Comparison of ENCODE assay signal across 9 mouse cellular contexts in the genomic region with DNA sequence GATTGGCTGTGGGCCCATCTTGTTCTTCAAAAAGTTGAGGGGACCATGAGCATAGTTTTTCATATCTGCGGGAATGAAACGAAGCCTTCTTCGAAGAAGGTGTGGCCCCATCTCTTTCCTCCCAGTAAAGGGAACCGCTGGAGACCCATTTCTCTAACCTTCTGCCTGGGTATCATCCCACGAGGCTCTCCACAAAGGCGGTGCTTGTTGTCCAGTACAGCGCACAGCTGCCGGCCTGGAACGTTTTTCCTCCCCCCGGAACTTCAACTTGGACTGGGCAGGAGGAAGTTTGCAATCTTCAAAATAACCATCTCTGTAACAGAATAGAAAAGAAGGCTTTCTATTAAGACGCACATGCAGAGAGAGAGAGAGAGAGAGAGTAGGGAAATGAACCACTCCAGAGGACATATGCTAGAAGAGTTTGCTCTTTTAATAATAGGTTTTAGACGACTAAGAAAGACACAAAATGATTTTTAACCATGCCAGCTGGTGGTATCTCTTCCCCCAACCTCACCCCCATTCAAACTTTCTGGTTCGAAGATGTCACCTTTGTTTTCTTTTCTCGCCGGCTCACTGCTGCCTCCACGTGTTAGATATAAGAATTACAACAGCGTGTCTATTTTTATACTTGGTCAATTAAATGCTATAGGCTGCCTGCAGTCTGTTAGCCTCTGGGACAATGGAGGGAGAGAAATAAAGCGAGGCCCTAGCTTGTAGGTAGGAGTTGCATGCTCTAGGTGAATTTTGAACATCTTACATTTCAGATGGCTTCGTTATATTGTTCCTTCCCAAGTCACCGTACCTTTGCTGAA. TPM values are rescaled to one million over a fixed set of nuclear protein-coding genes. Genes with fewer than 3 reads are reported as not detected.
A peak's percentile ranks its signal among the peaks of the same experiment; 100 is the strongest.
DNase-seq lines count a peak whose midpoint lies in the region; ATAC-seq and TF ChIP-seq lines count a peak whose summit lies in the region.
"Had no signal": no experiment of that assay in that cellular context is flagged by ENCODE, and none has a peak within 500 bp of the region (broad histone marks: within the 10 kb centered on the region; RNA-seq: fewer than 3 reads in every experiment).

No protein-coding gene starts in this region.

- no peak overlapping the region for H3K4me3 ChIP-seq in CH12.LX (replicated peaks in 1 of 3; ENCODE audit: low read depth in 2 of 3, low read length in 2 of 3, poor library complexity in 1 of 3)
- no peak overlapping the region for H3K4me3 ChIP-seq in cortical plate, adult 2 months (ENCODE audit: insufficient read depth, low read length)
- H3K4me3 ChIP-seq in heart, embryonic 12.5 days = no peak overlapping the region
- no peak overlapping the region for H3K4me3 ChIP-seq in kidney, postnatal 0 days (replicated peaks; ENCODE audit: low read depth, low read length)
- H3K4me3 ChIP-seq in liver, embryonic 13.5 days (replicated peaks) = no peak overlapping the region
- H3K4me3 ChIP-seq in neural tube, embryonic 12.5 days = no peak overlapping the region
- H3K4me3 ChIP-seq: liver, embryonic 15.5 days had no signal

- WGBS in heart, embryonic 12.5 days = 45% methylated on average over 20 of the region's 20 CpGs
- WGBS in kidney, postnatal 0 days = 38% methylated on average over 20 of the region's 20 CpGs
- 40% methylated on average over 20 of the region's 20 CpGs for WGBS in liver, embryonic 13.5 days (ENCODE audit: insufficient replicate concordance)
- WGBS in neural tube, embryonic 12.5 days = 46% methylated on average over 20 of the region's 20 CpGs

- TF ChIP-seq POLR2A in CH12.LX (IDR thresholded peaks at IDR 0.05; ENCODE audit: low read depth, low read length) = no peak
- TF ChIP-seq POLR2A in cortical plate, adult 2 months (IDR thresholded peaks at IDR 0.05; ENCODE audit: extremely low read depth, insufficient read depth, low read length) = no peak

- H3K79me2 ChIP-seq in CH12.LX (replicated peaks; ENCODE audit: control insufficient read depth, extremely low read depth, insufficient read depth, poor library complexity, severe bottlenecking) = no peaks in the 10 kb centered on the region

- peak; percentile 91 to 97 for TF ChIP-seq CTCF in CH12.LX (conservative IDR thresholded peaks at IDR 0.05 in 1 of 2, IDR thresholded peaks at IDR 0.05 in 1 of 2; ENCODE audit: low read depth in 2 of 2, low read length in 2 of 2)
- TF ChIP-seq CTCF in cortical plate, adult 2 months (IDR thresholded peaks at IDR 0.05; ENCODE audit: extremely low read depth, insufficient read depth, low read length) = peak; percentile 67; the same call in 1 of the 2 replicates
- TF ChIP-seq CTCF in kidney, postnatal 0 days (IDR thresholded peaks at IDR 0.05; ENCODE audit: low read depth) = peak; percentile 87

- H3K4me1 ChIP-seq in CH12.LX (ENCODE audit: control insufficient read depth in 1 of 2, insufficient read depth in 2 of 2) = peaks cover 7 to 39% of the 10 kb centered on the region in 2 experiments
- H3K4me1 ChIP-seq in cortical plate, adult 2 months (ENCODE audit: control insufficient read depth, insufficient read depth, low read length) = peaks cover 1% of the 10 kb centered on the region; the same call in 1 of the 2 replicates
- peaks cover 13% of the 10 kb centered on the region for H3K4me1 ChIP-seq in heart, embryonic 12.5 days (replicated peaks)
- H3K4me1 ChIP-seq in kidney, postnatal 0 days (replicated peaks; ENCODE audit: insufficient read depth, low read length) = peaks cover 8% of the 10 kb centered on the region; the same call in 1 of the 2 replicates
- peaks cover 6% of the 10 kb centered on the region; the same call in 1 of the 2 replicates for H3K4me1 ChIP-seq in liver, embryonic 13.5 days (replicated peaks)
- peaks cover 9% of the 10 kb centered on the region for H3K4me1 ChIP-seq in neural tube, embryonic 12.5 days

- in situ Hi-C loops in CH12.LX (cut with MboI; ENCODE audit: low pct_ligation_motif_present, low pct_unique_long_range_greater_than_20kb, low sequenced_read_pairs) = loop anchor here (10.0 kb wide), 1 partner anchor 70 kb away; no protein-coding TSS in a partner anchor

- peak overlapping the region; percentile 76 for H3K4me2 ChIP-seq in CH12.LX (ENCODE audit: insufficient read depth, low read depth, poor library complexity, severe bottlenecking)
- H3K4me2 ChIP-seq in heart, embryonic 12.5 days = no peak overlapping the region
- peak overlapping the region; percentile 30; the same call in 1 of the 2 replicates for H3K4me2 ChIP-seq in kidney, postnatal 0 days (ENCODE audit: low read length)
- no peak overlapping the region for H3K4me2 ChIP-seq in liver, embryonic 13.5 days
- H3K4me2 ChIP-seq in neural tube, embryonic 12.5 days (replicated peaks) = no peak overlapping the region
- H3K4me2 ChIP-seq: liver, embryonic 15.5 days had no signal

- dilution Hi-C loops in CH12.LX (cut with MboI; ENCODE audit: extremely low pct_ligation_motif_present, extremely low pct_unique_long_range_greater_than_20kb, low sequenced_read_pairs) = no loop called here

- H3K9ac ChIP-seq in CH12.LX (ENCODE audit: insufficient read depth, low read depth) = peak overlapping the region; percentile 61
- H3K9ac ChIP-seq in heart, embryonic 12.5 days = no peak overlapping the region
- no peak overlapping the region for H3K9ac ChIP-seq in kidney, postnatal 0 days (ENCODE audit: low read depth, low read length)
- H3K9ac ChIP-seq in liver, embryonic 13.5 days = no peak overlapping the region
- no peak overlapping the region for H3K9ac ChIP-seq in neural tube, embryonic 12.5 days
- H3K9ac ChIP-seq: liver, embryonic 15.5 days had no signal

- no peaks in the 10 kb centered on the region for H3K9me3 ChIP-seq in CH12.LX (replicated peaks; ENCODE audit: low read length)
- no peaks in the 10 kb centered on the region for H3K9me3 ChIP-seq in heart, embryonic 12.5 days (replicated peaks)
- H3K9me3 ChIP-seq in kidney, postnatal 0 days (replicated peaks; ENCODE audit: low read length) = no peaks in the 10 kb centered on the region
- H3K9me3 ChIP-seq in liver, embryonic 13.5 days (replicated peaks) = no peaks in the 10 kb centered on the region
- no peaks in the 10 kb centered on the region for H3K9me3 ChIP-seq in neural tube, embryonic 12.5 days
- H3K9me3 ChIP-seq: liver, embryonic 15.5 days had no signal

- peak; percentile 57; the same call in 1 of the 2 replicates for TF ChIP-seq EP300 in CH12.LX (IDR thresholded peaks at IDR 0.05; ENCODE audit: low read length)

- DNase-seq in CH12.LX (ENCODE audit: extremely low read depth) (peak; percentile 79), ZHBTc4 (ENCODE audit: low read depth, low spot score) (peak; percentile 77)
- peak; percentile 80 for DNase-seq in kidney, postnatal 0 days (ENCODE audit: low spot score)
- DNase-seq in liver, embryonic 13.5 days = peak; percentile 17
- no peak for DNase-seq in ovary, postnatal 10 days (ENCODE audit: low spot score)

- no peak for ATAC-seq in heart, embryonic 12.5 days (ENCODE audit: insufficient number of reproducible peaks, low FRiP score)
- ATAC-seq in kidney, postnatal 0 days (replicated peaks; ENCODE audit: low FRiP score, low read depth) = no peak
- ATAC-seq in liver, embryonic 13.5 days (ENCODE audit: low read depth) = no peak
- peak; percentile 46 for ATAC-seq in neural tube, embryonic 12.5 days (ENCODE audit: low FRiP score, low read depth)

- H3K36me3 ChIP-seq in CH12.LX (replicated peaks in 1 of 2; ENCODE audit: control insufficient read depth in 1 of 2, insufficient read depth in 1 of 2, low read length in 1 of 2) = peaks cover 0 to 2% of the 10 kb centered on the region in 2 experiments
- H3K36me3 ChIP-seq in heart, embryonic 12.5 days = no peaks in the 10 kb centered on the region
- H3K36me3 ChIP-seq in kidney, postnatal 0 days (ENCODE audit: insufficient read depth, low read length) = no peaks in the 10 kb centered on the region
- no peaks in the 10 kb centered on the region for H3K36me3 ChIP-seq in liver, embryonic 13.5 days
- no peaks in the 10 kb centered on the region for H3K36me3 ChIP-seq in neural tube, embryonic 12.5 days
- H3K36me3 ChIP-seq: liver, embryonic 15.5 days had no signal

- TF ChIP-seq RAD21 in CH12.LX (IDR thresholded peaks at IDR 0.05; ENCODE audit: low read depth, low read length) = peak; percentile 94

- H3K27me3 ChIP-seq in CH12.LX (replicated peaks) = no peaks in the 10 kb centered on the region
- no peaks in the 10 kb centered on the region for H3K27me3 ChIP-seq in heart, embryonic 12.5 days (replicated peaks)
- H3K27me3 ChIP-seq in kidney, postnatal 0 days (ENCODE audit: insufficient read depth, low read length) = no peaks in the 10 kb centered on the region
- H3K27me3 ChIP-seq in liver, embryonic 13.5 days = no peaks in the 10 kb centered on the region
- H3K27me3 ChIP-seq in neural tube, embryonic 12.5 days (replicated peaks) = no peaks in the 10 kb centered on the region
- H3K27me3 ChIP-seq: liver, embryonic 15.5 days had no signal

- no peak overlapping the region; the same call in 1 of the 2 replicates for H3K27ac ChIP-seq in CH12.LX (ENCODE audit: insufficient read depth, low read depth)
- H3K27ac ChIP-seq in cortical plate, adult 2 months (ENCODE audit: insufficient read depth, low read length) = no peak overlapping the region
- peak overlapping the region; percentile 72 for H3K27ac ChIP-seq in heart, embryonic 12.5 days (ENCODE audit: poor library complexity, severe bottlenecking)
- peak overlapping the region; percentile 84 for H3K27ac ChIP-seq in kidney, postnatal 0 days
- H3K27ac ChIP-seq in liver, embryonic 13.5 days = no peak overlapping the region
- no peak overlapping the region for H3K27ac ChIP-seq in neural tube, embryonic 12.5 days
- H3K27ac ChIP-seq: liver, embryonic 15.5 days had no signal

RNA-seq across cellular contexts. Expression of gene Abhd12b, which starts 9.1 kb away (rescaled TPM):
- not detected in 2 replicates for total RNA-seq in CH12.LX (2012; rRNA removed)
- not detected in 2 replicates for total RNA-seq in CH12.LX (2014; rRNA removed)
- polyA plus RNA-seq in CH12.LX (2012; ENCODE audit: insufficient read length, low read depth) = 0.23 TPM in 1 of 2 replicates, not detected in the other
- 0.33 and 1.1 TPM in 2 replicates for polyA plus RNA-seq in cortical plate, adult 2 months (2012; rRNA removed)
- not detected in 2 replicates for polyA plus RNA-seq in heart, embryonic 12.5 days (2016; fragmentation: Nextera tagmentation; extraction: Ambion mirVana)
- polyA plus RNA-seq in kidney, postnatal 0 days (2015; fragmentation: Nextera tagmentation; extraction: Ambion mirVana) = not detected in 2 replicates
- polyA plus RNA-seq in liver, embryonic 13.5 days (2015; fragmentation: Nextera tagmentation; extraction: Ambion mirVana) = not detected in 2 replicates
- not detected in 2 replicates for polyA plus RNA-seq in neural tube, embryonic 12.5 days (2016; fragmentation: Nextera tagmentation; extraction: Ambion mirVana)
- polyA plus RNA-seq: liver, embryonic 15.5 days had no signal

RNA-seq across cellular contexts. Expression of gene Nin, which starts 31.3 kb away (rescaled TPM):
- total RNA-seq in CH12.LX (2012; rRNA removed) = 29.0 and 33.5 TPM in 2 replicates
- 34.1 and 37.2 TPM in 2 replicates for total RNA-seq in CH12.LX (2014; rRNA removed)
- 41.8 and 51.7 TPM in 2 replicates for polyA plus RNA-seq in CH12.LX (2012; ENCODE audit: insufficient read length, low read depth)
- 31.2 and 31.6 TPM in 2 replicates for polyA plus RNA-seq in cortical plate, adult 2 months (2012; rRNA removed)
- 10.4 and 11.4 TPM in 2 replicates for polyA plus RNA-seq in heart, embryonic 12.5 days (2016; fragmentation: Nextera tagmentation; extraction: Ambion mirVana)
- 7.6 and 7.9 TPM in 2 replicates for polyA plus RNA-seq in kidney, postnatal 0 days (2015; fragmentation: Nextera tagmentation; extraction: Ambion mirVana)
- 2.2 and 2.6 TPM in 2 replicates for polyA plus RNA-seq in liver, embryonic 13.5 days (2015; fragmentation: Nextera tagmentation; extraction: Ambion mirVana)
- 18.9 and 19.3 TPM in 2 replicates for polyA plus RNA-seq in neural tube, embryonic 12.5 days (2016; fragmentation: Nextera tagmentation; extraction: Ambion mirVana)

Comparison
In these comparisons a context has a peak if more than half of its experiments do, and no peak if none do; other contexts are left out.
1. H3K27ac ChIP-seq: peak in heart, embryonic 12.5 days (single experiment) and kidney, postnatal 0 days (single experiment); none in CH12.LX (single experiment), cortical plate, adult 2 months (single experiment), liver, embryonic 13.5 days (single experiment) and neural tube, embryonic 12.5 days (single experiment).
2. H3K4me2 ChIP-seq: peak in CH12.LX (single experiment) and kidney, postnatal 0 days (single experiment); none in heart, embryonic 12.5 days (single experiment), liver, embryonic 13.5 days (single experiment) and neural tube, embryonic 12.5 days (single experiment).
3. Peak in every context shown above with its lines, with median percentiles within 50 percentile points of each other: CTCF ChIP-seq.